Mouse (Mus musculus): ENCODE data around the gene Cradd. TPM values are rescaled to one million over a fixed set of nuclear protein-coding genes. Genes with fewer than 3 reads are reported as not detected.

Gene Cradd
- total and polyA plus RNA-seq, 3 experiments: 1.9 to 9.0 TPM; not detected in 1

DNA sequence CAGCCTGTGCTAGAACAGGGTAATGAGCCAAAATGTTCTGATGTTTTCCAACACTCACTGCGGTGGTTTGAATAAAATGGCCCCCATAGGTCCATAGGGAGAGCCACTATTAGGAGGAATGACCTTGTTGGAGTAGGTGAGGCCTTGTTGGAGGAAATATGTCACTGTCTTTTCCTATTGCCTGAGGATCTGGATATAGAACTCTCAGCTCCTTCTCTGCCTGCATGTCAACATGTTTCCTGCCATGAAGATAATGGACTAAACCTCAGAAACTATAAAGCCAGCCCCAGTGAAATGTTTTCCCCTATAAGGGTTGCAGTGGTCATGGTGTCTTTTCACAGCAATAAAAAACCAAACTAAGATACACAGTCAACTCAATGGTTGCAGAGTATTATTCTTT is 6.0 kb upstream of the Cradd start:
- Histone ChIP-seq H3K79me2 (ENCODE audit: control insufficient read depth, insufficient read depth, low read length, poor library complexity) (no peaks in the 10 kb centered on the region), H3K4me1 (ENCODE audit: control insufficient read depth in 1 of 2, insufficient read depth in 2 of 2, low read length in 2 of 2) (peaks cover 4 to 6% of the 10 kb centered on the region in 2 experiments; a peak in 3 of 4 replicates), H3K27ac (ENCODE audit: control insufficient read depth, low read depth, low read length) (no peak overlapping the region), H3K27me3 (ENCODE audit: control insufficient read depth in 1 of 2, insufficient read depth in 2 of 2, low read length in 2 of 2) (no peaks in the 10 kb centered on the region; a peak in 1 of 4 replicates), H3K9me3 (replicated peaks; ENCODE audit: insufficient read depth, low read length) (no peaks in the 10 kb centered on the region), H3K36me3 (ENCODE audit: control insufficient read depth in 1 of 2, insufficient read depth in 2 of 2, low read length in 2 of 2) (peaks cover 0 to 10% of the 10 kb centered on the region in 2 experiments; a peak in 2 of 4 replicates), H3K4me3 (ENCODE audit: control insufficient read depth in 1 of 2, insufficient read depth in 1 of 2, low read depth in 2 of 2, low read length in 2 of 2) (no peak overlapping the region), H3K9ac (ENCODE audit: control insufficient read depth, low read depth, low read length, poor library complexity, severe bottlenecking) (no peak overlapping the region)
- TF ChIP-seq BHLHE40 (IDR thresholded peaks at IDR 0.05; ENCODE audit: borderline replicate concordance, low read depth, low read length) (no peak), TAL1 (IDR thresholded peaks at IDR 0.05; ENCODE audit: low read length) (peak; percentile 8; the same call in 1 of the 2 replicates)
- no peak for DNase-seq (ENCODE audit: low read depth, low spot score)

DNA sequence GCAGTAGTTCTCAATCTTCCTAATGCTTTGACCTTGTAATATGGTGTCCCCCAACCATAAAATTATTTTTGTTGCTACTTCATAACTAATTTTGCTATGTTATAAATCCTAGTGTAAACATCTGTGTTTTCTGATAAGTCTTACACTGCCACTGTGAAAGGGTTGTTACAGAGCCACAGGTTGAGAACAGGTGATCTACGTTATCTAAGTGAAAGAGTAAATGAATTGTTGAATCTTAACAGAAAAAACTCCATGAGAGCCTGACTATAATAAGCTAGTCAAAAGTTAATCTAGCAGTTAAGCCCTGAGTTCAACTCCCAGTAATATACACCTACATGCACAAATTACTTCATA is 322 bp upstream of the Cradd start:
- no peak for DNase-seq (ENCODE audit: low read depth, low spot score)
- H3K9me3 ChIP-seq (replicated peaks; ENCODE audit: insufficient read depth, low read length): no peaks in the 10 kb centered on the region
- peaks cover 0 to 4% of the 10 kb centered on the region in 2 experiments; a peak in 2 of 4 replicates for H3K36me3 ChIP-seq (ENCODE audit: control insufficient read depth in 1 of 2, insufficient read depth in 2 of 2, low read length in 2 of 2)
- no peaks in the 10 kb centered on the region for H3K27me3 ChIP-seq (ENCODE audit: control insufficient read depth in 1 of 2, insufficient read depth in 2 of 2, low read length in 2 of 2)
- H3K4me1 ChIP-seq (ENCODE audit: control insufficient read depth in 1 of 2, insufficient read depth in 2 of 2, low read length in 2 of 2): peaks cover 0 to 9% of the 10 kb centered on the region in 2 experiments; a peak in 3 of 4 replicates
- H3K79me2 ChIP-seq (ENCODE audit: control insufficient read depth, insufficient read depth, low read length, poor library complexity): peaks cover 2% of the 10 kb centered on the region; the same call in 1 of the 2 replicates
- TF ChIP-seq E2F4 (IDR thresholded peaks at IDR 0.05; ENCODE audit: borderline replicate concordance, low read depth, low read length) (no peak), TAL1 (IDR thresholded peaks at IDR 0.05; ENCODE audit: low read length) (0 out of 2 replicates have a peak, but pooled peaks have one; percentile 14)
- no peak overlapping the region for H3K9ac ChIP-seq (ENCODE audit: control insufficient read depth, low read depth, low read length, poor library complexity, severe bottlenecking)
- no peak overlapping the region for H3K27ac ChIP-seq (ENCODE audit: control insufficient read depth, low read depth, low read length)
- no peak overlapping the region for H3K4me3 ChIP-seq (ENCODE audit: control insufficient read depth in 1 of 2, insufficient read depth in 1 of 2, low read depth in 2 of 2, low read length in 2 of 2)

DNA sequence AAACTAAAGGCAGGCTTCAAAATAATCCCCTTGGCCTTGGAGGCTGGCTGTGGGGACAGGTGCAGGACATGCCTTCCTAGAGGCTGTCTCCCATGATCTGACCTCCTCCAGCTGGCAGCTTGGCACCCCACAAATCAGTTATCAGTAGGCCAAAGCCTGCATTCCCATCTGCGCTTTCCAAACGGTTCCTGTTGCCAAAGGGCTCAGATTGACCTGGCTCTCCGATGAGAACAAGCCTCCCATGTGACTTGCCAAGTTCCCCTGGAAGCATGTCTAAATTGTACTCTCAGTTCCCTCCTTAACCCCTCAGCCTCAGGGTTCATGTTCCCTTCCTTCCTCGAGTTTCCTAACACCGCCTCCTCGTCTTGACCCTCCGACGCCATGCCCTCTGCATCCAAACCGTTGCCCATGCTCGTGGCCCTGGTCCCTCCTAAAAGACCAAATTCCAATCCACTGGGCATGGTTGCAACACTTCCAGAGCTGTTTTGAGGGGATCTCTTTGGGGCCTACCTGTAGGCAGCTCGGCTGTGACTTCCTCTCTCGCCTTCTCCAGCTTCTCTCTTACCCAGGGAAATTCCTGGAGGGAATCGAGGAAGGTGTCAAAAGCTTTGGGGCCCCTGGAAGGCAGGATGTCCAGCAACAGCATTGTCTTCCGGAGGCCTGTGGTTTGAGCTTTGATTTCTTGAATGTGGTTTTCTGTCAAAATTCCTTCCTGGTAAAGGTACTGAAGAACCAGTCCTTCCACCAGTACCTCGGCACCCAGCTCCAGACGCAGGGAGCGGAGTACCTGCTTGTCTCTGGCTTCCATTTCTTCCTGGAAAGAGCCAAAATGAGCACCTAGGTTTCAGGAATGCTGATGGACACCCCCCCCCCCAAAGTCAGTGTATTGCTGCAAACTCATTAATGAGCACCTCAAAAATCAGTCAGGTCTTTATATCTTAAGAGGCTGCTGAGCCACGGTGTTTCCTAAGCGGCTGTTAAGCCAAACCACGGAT is 1.6 kb downstream of the Cradd start:
- H3K9ac ChIP-seq (ENCODE audit: control insufficient read depth, low read depth, low read length, poor library complexity, severe bottlenecking): peak overlapping the region; percentile 58
- H3K27ac ChIP-seq (ENCODE audit: control insufficient read depth, low read depth, low read length): peak overlapping the region; percentile 29; the same call in 1 of the 2 replicates
- no peak for TF ChIP-seq CHD2 (IDR thresholded peaks at IDR 0.05; ENCODE audit: low read length)
- no peak for TF ChIP-seq SMC3 (IDR thresholded peaks at IDR 0.05; ENCODE audit: low read depth, low read length)
- TF ChIP-seq RAD21 (IDR thresholded peaks at IDR 0.05; ENCODE audit: low read depth, low read length): no peak
- peaks cover 2 to 19% of the 10 kb centered on the region in 2 experiments; a peak in 3 of 4 replicates for H3K4me1 ChIP-seq (ENCODE audit: control insufficient read depth in 1 of 2, insufficient read depth in 2 of 2, low read length in 2 of 2)
- peaks cover 2% of the 10 kb centered on the region; the same call in 1 of the 2 replicates for H3K79me2 ChIP-seq (ENCODE audit: control insufficient read depth, insufficient read depth, low read length, poor library complexity)
- H3K9me3 ChIP-seq (replicated peaks; ENCODE audit: insufficient read depth, low read length): no peaks in the 10 kb centered on the region
- H3K36me3 ChIP-seq (ENCODE audit: control insufficient read depth in 1 of 2, insufficient read depth in 2 of 2, low read length in 2 of 2): peaks cover 0 to 13% of the 10 kb centered on the region in 2 experiments; a peak in 2 of 4 replicates
- H3K27me3 ChIP-seq (ENCODE audit: control insufficient read depth in 1 of 2, insufficient read depth in 2 of 2, low read length in 2 of 2): no peaks in the 10 kb centered on the region
- peak overlapping the region; percentile 38 to 67 for H3K4me3 ChIP-seq (ENCODE audit: control insufficient read depth in 1 of 2, insufficient read depth in 1 of 2, low read depth in 2 of 2, low read length in 2 of 2)
- DNase-seq (ENCODE audit: low read depth, low spot score): no peak
